Mouse (Mus musculus) heart, postnatal 0 days (tissue): ENCODE results near the gene Ccdc6. TPM values are rescaled to one million over a fixed set of nuclear protein-coding genes. Genes with fewer than 3 reads are reported as not detected.

Experiments
- ATAC-seq: fragments of 200-750 bp; cut with Nextera tagmentation; 2 replicates; pipeline ENCODE4 v1.8.0; 2017; ENCODE audit warnings: low read depth, moderate number of reproducible peaks, moderate library complexity; ENCODE audit not compliant: insufficient read depth
- DNase-seq: peaks from one replicate; pipeline ENCODE4 v3.0.0-alpha.2; 2016; ENCODE audit warnings: low spot score
- H3K27ac ChIP-seq: fragments of 300-500 bp; sonication (generic); 2 replicates; pipeline ENCODE4 v1.5.1; 2014; ENCODE audit warnings: low read depth, mild to moderate bottlenecking
- H3K27me3 ChIP-seq: fragments of 300-500 bp; sonication (generic); 2 replicates; pipeline ENCODE4 v1.6.1; 2014; ENCODE audit warnings: low read length, mixed read lengths; ENCODE audit not compliant: control insufficient read depth, insufficient read depth
- H3K36me3 ChIP-seq: fragments of 300-500 bp; sonication (generic); replicated peaks from 2 replicates; pipeline ENCODE4 v1.6.1; 2014; ENCODE audit warnings: low read length, mixed read lengths; ENCODE audit not compliant: control insufficient read depth, insufficient read depth
- H3K4me1 ChIP-seq: fragments of 300-500 bp; sonication (generic); 2 replicates; pipeline ENCODE4 v1.6.1; 2014; ENCODE audit warnings: antibody characterized with exemption; ENCODE audit not compliant: control insufficient read depth, insufficient read depth
- H3K4me2 ChIP-seq: fragments of 300-500 bp; sonication (generic); 2 replicates; pipeline ENCODE4 v1.6.1; 2014; ENCODE audit warnings: low read depth, mild to moderate bottlenecking, low read length, moderate library complexity
- H3K4me3 ChIP-seq: fragments of 300-500 bp; sonication (generic); 2 replicates; pipeline ENCODE4 v1.5.1; 2014; ENCODE audit warnings: low read depth, low read length
- H3K9ac ChIP-seq: fragments of 300-500 bp; sonication (generic); replicated peaks from 2 replicates; pipeline ENCODE4 v1.6.1; 2014; ENCODE audit warnings: low read depth, low read length, mixed read lengths
- H3K9me3 ChIP-seq: fragments of 300-500 bp; sonication (generic); replicated peaks from 2 replicates; pipeline ENCODE4 v1.6.1; 2016; ENCODE audit warnings: low read length; ENCODE audit not compliant: control insufficient read depth
- CTCF ChIP-seq: IDR thresholded peaks from 2 replicates; pipeline ENCODE4 v1.5.1; 2016; ENCODE audit warnings: antibody characterized with exemption, control low read depth, low read depth
- EP300 ChIP-seq: IDR thresholded peaks from 2 replicates; pipeline ENCODE4 v1.6.1; 2016; ENCODE audit warnings: antibody characterized with exemption, low read depth
- WGBS: fragments of 180-500 bp; shearing (Covaris S2); extraction: QIAGEN DNeasy Blood & Tissue Kit; methylation state at CpG from one replicate; pipeline ENCODE4 v1.1.7; 2014; 5-methylcytosine and 5-hydroxymethylcytosine counted together
- polyA plus RNA-seq: library from polyadenylated mRNA; unstranded; fragments of >200 nt; fragmentation: Nextera tagmentation; extraction: Ambion mirVana; gene quantifications from 2 replicates; pipeline ENCODE4 v1.2.1, GENCODE M21; 2015
- total RNA-seq: library from RNA; depleted of rRNA; stranded (reverse); fragments of >200 nt; gene quantifications from 2 replicates; pipeline ENCODE4 v1.2.3, GENCODE M21; 2014; ENCODE audit warnings: low replicate concordance; rRNA removed

The Ccdc6 gene
- total RNA-seq (10.4 and 24.2 TPM in 2 replicates), polyA plus RNA-seq (7.7 and 7.8 TPM in 2 replicates)

DNA sequence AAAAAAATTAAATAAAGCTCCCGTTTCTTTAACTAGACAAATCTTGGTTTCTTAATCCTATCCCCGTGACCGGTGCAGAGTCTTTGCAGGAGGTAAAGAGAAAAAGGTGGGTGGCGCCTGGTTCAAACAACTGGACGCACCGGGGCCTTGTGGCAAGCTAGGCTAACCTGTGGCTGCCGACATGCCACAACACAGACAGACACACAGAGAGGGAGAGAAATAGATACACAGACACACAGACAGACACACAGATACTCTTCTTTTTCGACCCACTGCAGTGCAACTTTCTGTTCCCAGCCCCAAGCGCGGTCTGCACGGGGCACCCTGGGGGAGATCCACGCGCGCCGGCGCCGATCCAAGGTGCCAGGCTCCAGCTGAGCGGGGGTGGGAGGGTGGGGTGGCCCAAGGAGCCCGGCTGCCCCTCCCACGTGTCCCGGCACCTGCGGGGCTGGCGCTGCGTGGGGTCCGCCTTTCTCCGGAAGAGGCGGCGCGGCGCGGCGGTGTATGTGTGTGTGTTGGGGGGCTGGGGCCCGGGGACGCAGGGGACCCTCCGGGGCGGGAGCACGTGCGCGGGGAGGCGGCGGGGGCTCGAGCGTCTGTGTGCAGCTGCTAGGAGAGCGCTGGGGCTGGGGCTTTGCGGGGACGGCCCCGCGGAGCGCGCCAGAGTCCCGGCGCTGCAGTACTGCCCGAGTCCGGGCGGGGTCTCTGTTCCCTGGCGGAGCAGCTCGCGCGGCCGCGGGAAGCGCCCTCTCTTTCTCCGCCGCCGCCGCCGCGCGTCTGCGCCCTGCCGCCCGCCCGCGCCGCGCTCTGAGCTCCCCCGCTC is at the start of gene Ccdc6:
Gene Ccdc6 (plus strand): TSS at position 756 of the 823 bp plus-strand sequence.
- peak within 1 kb of the TSS; percentile 93 for H3K27ac ChIP-seq
- peak within 1 kb of the TSS; percentile 97 for H3K4me2 ChIP-seq
- ATAC-seq (peak; percentile 87), DNase-seq (peak; percentile 89)
- H3K9me3 ChIP-seq: no peaks in the 10 kb centered on the region
- under 1% methylated on average over 53 of the region's 77 CpGs for WGBS
- no peak for TF ChIP-seq EP300
- peak; percentile 58 for TF ChIP-seq CTCF
- H3K4me3 ChIP-seq: peak within 1 kb of the TSS; percentile 92
- no peaks in the 10 kb centered on the region for H3K36me3 ChIP-seq
- H3K4me1 ChIP-seq: peaks cover 26% of the 10 kb centered on the region
- H3K27me3 ChIP-seq: no peaks in the 10 kb centered on the region
- H3K9ac ChIP-seq: peak within 1 kb of the TSS; percentile 97

DNA sequence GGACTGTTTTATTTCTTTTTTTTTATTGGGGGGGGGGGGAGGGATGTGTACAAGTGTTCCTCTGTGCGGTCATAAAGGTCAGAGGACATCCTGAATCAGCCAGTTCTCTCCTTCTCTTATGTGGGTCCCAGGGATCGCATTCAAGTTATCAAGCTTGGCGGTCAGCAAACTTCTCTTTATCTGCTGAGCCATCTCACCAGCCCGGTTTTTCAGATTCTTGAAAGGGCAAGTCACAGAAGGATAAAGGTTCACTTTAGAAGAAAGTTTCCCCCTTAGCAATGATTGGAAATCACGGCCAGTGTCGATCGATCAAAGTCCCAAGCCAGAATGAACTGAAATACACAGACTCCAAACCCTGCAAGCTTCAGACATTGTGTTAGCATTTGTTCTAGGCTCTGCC is 47.1 kb upstream of the Ccdc6 start:
- H3K4me3 ChIP-seq: no peak overlapping the region
- DNase-seq: no peak
- H3K27me3 ChIP-seq: no peaks in the 10 kb centered on the region
- no peak for TF ChIP-seq EP300
- TF ChIP-seq CTCF: no peak
- no peak for ATAC-seq
- 86% methylated on average over 7 of the region's 7 CpGs for WGBS
- H3K9me3 ChIP-seq: no peaks in the 10 kb centered on the region
- no peaks in the 10 kb centered on the region for H3K4me1 ChIP-seq
- H3K27ac ChIP-seq: no peak overlapping the region
- no peak overlapping the region for H3K4me2 ChIP-seq
- H3K9ac ChIP-seq: no peak overlapping the region
- H3K36me3 ChIP-seq: no peaks in the 10 kb centered on the region

DNA sequence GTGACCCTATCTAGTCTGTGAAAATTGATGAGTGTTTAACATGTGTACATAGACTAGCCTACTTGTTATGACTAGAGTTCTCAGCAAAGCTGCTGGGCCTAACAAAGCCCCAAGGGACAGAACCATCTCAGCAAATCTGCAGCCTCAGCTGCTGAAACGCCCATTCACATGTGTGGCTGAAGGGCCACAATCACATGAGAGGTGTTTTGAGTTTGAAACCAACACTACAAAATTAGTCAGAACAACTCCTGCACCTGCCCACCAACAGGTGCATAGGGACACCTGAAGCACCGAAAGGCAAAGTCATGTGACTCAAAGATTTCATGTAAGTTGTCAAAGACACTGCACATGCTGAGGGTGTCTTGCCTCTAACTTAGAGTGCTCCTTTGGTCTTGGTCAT is 41.6 kb upstream of the Ccdc6 start:
- no peaks in the 10 kb centered on the region for H3K27me3 ChIP-seq
- no peaks in the 10 kb centered on the region for H3K9me3 ChIP-seq
- H3K27ac ChIP-seq: no peak overlapping the region
- 93% methylated on average over 2 of the region's 2 CpGs for WGBS
- TF ChIP-seq CTCF: no peak
- TF ChIP-seq EP300: no peak
- H3K9ac ChIP-seq: no peak overlapping the region
- H3K4me1 ChIP-seq: peaks cover 11% of the 10 kb centered on the region
- no peak overlapping the region for H3K4me2 ChIP-seq
- no peak for DNase-seq
- no peak overlapping the region for H3K4me3 ChIP-seq
- no peak for ATAC-seq
- no peaks in the 10 kb centered on the region for H3K36me3 ChIP-seq

DNA sequence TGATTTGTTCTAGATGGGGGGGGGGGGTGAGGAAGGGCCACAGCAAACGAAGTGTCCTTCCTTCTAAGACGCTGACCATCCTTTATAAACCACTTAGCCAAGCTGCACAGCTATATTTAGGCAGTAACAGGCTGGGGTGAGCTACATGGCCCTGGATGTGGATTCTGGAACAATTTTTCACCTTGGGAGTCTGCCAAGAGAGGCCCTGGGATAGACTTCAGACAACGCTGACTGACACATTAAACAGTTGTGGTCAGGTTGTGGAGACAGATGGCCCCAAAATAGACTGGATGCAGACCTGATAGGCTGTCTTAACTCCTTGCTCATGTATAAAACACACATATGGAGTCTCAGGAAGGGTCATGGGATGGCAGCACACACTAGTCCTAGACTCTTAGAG is 39.9 kb upstream of the Ccdc6 start:
- ATAC-seq (peak; percentile 57), DNase-seq (peak; percentile 18)
- Histone ChIP-seq H3K4me2 (no peak overlapping the region), H3K9ac (no peak overlapping the region), H3K4me3 (no peak overlapping the region), H3K4me1 (peaks cover 16% of the 10 kb centered on the region), H3K36me3 (no peaks in the 10 kb centered on the region), H3K27ac (peak overlapping the region; percentile 35; the same call in 1 of the 2 replicates), H3K27me3 (no peaks in the 10 kb centered on the region), H3K9me3 (no peaks in the 10 kb centered on the region)
- TF ChIP-seq EP300 (no peak), CTCF (no peak)
- 12% methylated on average over 3 of the region's 3 CpGs for WGBS

DNA sequence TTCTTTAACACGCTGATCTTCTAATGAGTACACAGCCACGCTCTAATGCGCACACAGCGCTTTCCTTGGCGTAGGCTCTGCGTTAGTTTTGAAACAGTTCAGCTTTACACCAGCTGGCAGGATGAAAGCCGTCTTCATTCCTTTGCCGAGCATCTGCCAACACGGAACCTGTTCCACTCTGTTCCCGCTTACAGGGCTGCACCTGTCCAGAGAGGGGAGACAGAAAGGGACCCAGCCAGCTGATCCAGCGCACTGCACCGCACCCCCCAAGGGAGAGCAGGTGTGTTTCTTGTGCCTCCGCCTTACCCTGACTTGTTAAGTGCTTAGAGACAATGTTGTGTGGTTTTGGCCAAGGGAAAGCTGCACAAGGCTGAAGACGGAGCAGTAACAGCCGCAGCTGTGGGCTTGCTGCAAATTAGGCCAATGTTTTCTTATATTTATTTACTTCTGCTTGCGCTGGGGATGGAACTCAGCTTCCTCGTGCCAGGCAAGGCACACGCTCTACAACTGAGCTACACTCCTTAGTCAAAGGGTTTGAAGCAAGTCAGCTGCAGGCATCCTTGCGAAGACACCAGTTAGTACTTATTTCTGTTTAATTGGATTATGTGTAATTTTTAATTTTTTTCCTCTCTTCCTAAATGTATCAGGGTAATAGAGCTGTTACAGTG is 36.8 kb upstream of the Ccdc6 start:
- H3K27ac ChIP-seq: no peak overlapping the region
- H3K9ac ChIP-seq: no peak overlapping the region
- DNase-seq (no peak), ATAC-seq (no peak)
- no peaks in the 10 kb centered on the region for H3K27me3 ChIP-seq
- no peaks in the 10 kb centered on the region for H3K9me3 ChIP-seq
- H3K36me3 ChIP-seq: no peaks in the 10 kb centered on the region
- peak overlapping the region; percentile 47 for H3K4me2 ChIP-seq
- peaks cover 16% of the 10 kb centered on the region for H3K4me1 ChIP-seq
- H3K4me3 ChIP-seq: no peak overlapping the region
- whole genome bisulfite sequencing: 81% methylated on average over 19 of the region's 19 CpGs
- TF ChIP-seq EP300: no peak
- TF ChIP-seq CTCF: no peak
